Mouse (Mus musculus): ENCODE results near the gene Haao. TPM values are rescaled to one million over a fixed set of nuclear protein-coding genes. Genes with fewer than 3 reads are reported as not detected.

The Haao gene
- polyA plus RNA-seq, 1 experiment: not detected

- Histone ChIP-seq H3K4me3 (ENCODE audit: insufficient read depth, poor library complexity, severe bottlenecking) (no peak overlapping the region), H3K36me3 (ENCODE audit: control insufficient read depth, insufficient read depth) (no peaks in the 10 kb centered on the region), H3K79me3 (ENCODE audit: low read depth) (no peaks in the 10 kb centered on the region), H3K27me3 (ENCODE audit: control insufficient read depth, insufficient read depth, insufficient read length) (no peaks in the 10 kb centered on the region), H3K79me2 (ENCODE audit: control insufficient read depth, insufficient read depth) (no peaks in the 10 kb centered on the region), H3ac (ENCODE audit: control insufficient read depth, insufficient read length, low read depth) (no peak overlapping the region)
- TF ChIP-seq CEBPB (IDR thresholded peaks at IDR 0.05; ENCODE audit: low read depth) (no peak), MYOD1 (IDR thresholded peaks at IDR 0.05; ENCODE audit: control insufficient read depth, insufficient read length, low read depth) (no peak), CTCF (IDR thresholded peaks at IDR 0.05; ENCODE audit: control insufficient read depth, insufficient read depth, insufficient read length) (no peak), MAX (IDR thresholded peaks at IDR 0.05) (no peak)
Measured at GRCm38 (mm10) chr17:83812200-83812944, 35.4 kb downstream of the Haao start.

GRCm38 (mm10) chr17:83810285-83810684 lies 37.5 kb downstream of the Haao start:
- H3ac ChIP-seq (ENCODE audit: control insufficient read depth, insufficient read length, low read depth): no peak overlapping the region
- no peak overlapping the region for H3K4me3 ChIP-seq (ENCODE audit: insufficient read depth, poor library complexity, severe bottlenecking)
- H3K79me3 ChIP-seq (ENCODE audit: low read depth): no peaks in the 10 kb centered on the region
- no peaks in the 10 kb centered on the region for H3K27me3 ChIP-seq (ENCODE audit: control insufficient read depth, insufficient read depth, insufficient read length)
- TF ChIP-seq FOSL1 (IDR thresholded peaks at IDR 0.05; ENCODE audit: insufficient read depth, low read length, poor library complexity, severe bottlenecking): no peak
- TF ChIP-seq MAX (IDR thresholded peaks at IDR 0.05): no peak
- TF ChIP-seq USF1 (IDR thresholded peaks at IDR 0.05; ENCODE audit: low read depth): no peak
- no peak for TF ChIP-seq CTCF (IDR thresholded peaks at IDR 0.05; ENCODE audit: control insufficient read depth, insufficient read depth, insufficient read length)
- TF ChIP-seq MYOD1 (IDR thresholded peaks at IDR 0.05; ENCODE audit: control insufficient read depth, insufficient read length, low read depth): no peak
- no peak for TF ChIP-seq MYOG (IDR thresholded peaks at IDR 0.05; ENCODE audit: control insufficient read depth, extremely low read depth, insufficient read length)
- TF ChIP-seq CEBPB (IDR thresholded peaks at IDR 0.05; ENCODE audit: low read depth): no peak
- H3K79me2 ChIP-seq (ENCODE audit: control insufficient read depth, insufficient read depth): no peaks in the 10 kb centered on the region
- H3K36me3 ChIP-seq (ENCODE audit: control insufficient read depth, insufficient read depth): no peaks in the 10 kb centered on the region

- H3K79me2 ChIP-seq (ENCODE audit: control insufficient read depth, insufficient read depth): no peaks in the 10 kb centered on the region
Measured at GRCm38 (mm10) chr17:83809197-83809829, 38.5 kb downstream of the Haao start.

GRCm38 (mm10) chr17:83808476-83809098 lies 39.2 kb downstream of the Haao start:
- TF ChIP-seq MYOG (IDR thresholded peaks at IDR 0.05; ENCODE audit: control insufficient read depth, extremely low read depth, insufficient read length): no peak
- TF ChIP-seq CEBPB (IDR thresholded peaks at IDR 0.05; ENCODE audit: low read depth): no peak
- TF ChIP-seq USF1 (IDR thresholded peaks at IDR 0.05; ENCODE audit: low read depth): no peak
- TF ChIP-seq FOSL1 (IDR thresholded peaks at IDR 0.05; ENCODE audit: insufficient read depth, low read length, poor library complexity, severe bottlenecking): no peak
- no peak for TF ChIP-seq MYOD1 (IDR thresholded peaks at IDR 0.05; ENCODE audit: control insufficient read depth, insufficient read length, low read depth)
- no peak for TF ChIP-seq MAX (IDR thresholded peaks at IDR 0.05)
- no peak for TF ChIP-seq CTCF (IDR thresholded peaks at IDR 0.05; ENCODE audit: control insufficient read depth, insufficient read depth, insufficient read length)
- H3K36me3 ChIP-seq (ENCODE audit: control insufficient read depth, insufficient read depth): no peaks in the 10 kb centered on the region
- H3K79me3 ChIP-seq (ENCODE audit: low read depth): no peaks in the 10 kb centered on the region
- H3K27me3 ChIP-seq (ENCODE audit: control insufficient read depth, insufficient read depth, insufficient read length): no peaks in the 10 kb centered on the region
- H3K79me2 ChIP-seq (ENCODE audit: control insufficient read depth, insufficient read depth): no peaks in the 10 kb centered on the region
- H3ac ChIP-seq (ENCODE audit: control insufficient read depth, insufficient read length, low read depth): no peak overlapping the region
- H3K4me3 ChIP-seq (ENCODE audit: insufficient read depth, poor library complexity, severe bottlenecking): no peak overlapping the region

More at GRCm38 (mm10) chr17:83809197-83809829, 38.5 kb downstream of the Haao start:
- no peak overlapping the region for H3K4me3 ChIP-seq (ENCODE audit: insufficient read depth, poor library complexity, severe bottlenecking)
- H3ac ChIP-seq (ENCODE audit: control insufficient read depth, insufficient read length, low read depth): no peak overlapping the region
- no peaks in the 10 kb centered on the region for H3K27me3 ChIP-seq (ENCODE audit: control insufficient read depth, insufficient read depth, insufficient read length)
- no peaks in the 10 kb centered on the region for H3K79me3 ChIP-seq (ENCODE audit: low read depth)
- TF ChIP-seq FOSL1 (IDR thresholded peaks at IDR 0.05; ENCODE audit: insufficient read depth, low read length, poor library complexity, severe bottlenecking): no peak
- TF ChIP-seq CEBPB (IDR thresholded peaks at IDR 0.05; ENCODE audit: low read depth): no peak
- TF ChIP-seq MYOG (IDR thresholded peaks at IDR 0.05; ENCODE audit: control insufficient read depth, extremely low read depth, insufficient read length): no peak
- TF ChIP-seq MAX (IDR thresholded peaks at IDR 0.05): no peak
- no peak for TF ChIP-seq CTCF (IDR thresholded peaks at IDR 0.05; ENCODE audit: control insufficient read depth, insufficient read depth, insufficient read length)
- H3K36me3 ChIP-seq (ENCODE audit: control insufficient read depth, insufficient read depth): no peaks in the 10 kb centered on the region

GRCm38 (mm10) chr17:83807778-83808398 lies 39.9 kb downstream of the Haao start:
- no peak for TF ChIP-seq CEBPB (IDR thresholded peaks at IDR 0.05; ENCODE audit: low read depth)
- TF ChIP-seq USF1 (IDR thresholded peaks at IDR 0.05; ENCODE audit: low read depth): no peak
- no peak for TF ChIP-seq MAX (IDR thresholded peaks at IDR 0.05)
- TF ChIP-seq FOSL1 (IDR thresholded peaks at IDR 0.05; ENCODE audit: insufficient read depth, low read length, poor library complexity, severe bottlenecking): no peak
- TF ChIP-seq MYOG (IDR thresholded peaks at IDR 0.05; ENCODE audit: control insufficient read depth, extremely low read depth, insufficient read length): no peak
- TF ChIP-seq MYOD1 (IDR thresholded peaks at IDR 0.05; ENCODE audit: control insufficient read depth, insufficient read length, low read depth): no peak
- no peak for TF ChIP-seq CTCF (IDR thresholded peaks at IDR 0.05; ENCODE audit: control insufficient read depth, insufficient read depth, insufficient read length)
- Histone ChIP-seq H3K27me3 (ENCODE audit: control insufficient read depth, insufficient read depth, insufficient read length) (no peaks in the 10 kb centered on the region), H3K36me3 (ENCODE audit: control insufficient read depth, insufficient read depth) (no peaks in the 10 kb centered on the region), H3K79me3 (ENCODE audit: low read depth) (no peaks in the 10 kb centered on the region), H3ac (ENCODE audit: control insufficient read depth, insufficient read length, low read depth) (no peak overlapping the region), H3K4me3 (ENCODE audit: insufficient read depth, poor library complexity, severe bottlenecking) (no peak overlapping the region), H3K79me2 (ENCODE audit: control insufficient read depth, insufficient read depth) (no peaks in the 10 kb centered on the region)
